Mouse (Mus musculus) C2C12 (cell line): ENCODE measurements around the gene Eral1. TPM values are rescaled to one million over a fixed set of nuclear protein-coding genes. Genes with fewer than 3 reads are reported as not detected.

Experiments used
- H3K27me3 ChIP-seq: one replicate; pipeline ENCODE4 v1.6.1; 2011; ENCODE audit not compliant: control insufficient read depth, insufficient read depth, insufficient read length
- H3K36me3 ChIP-seq: one replicate; pipeline ENCODE4 v1.6.1; 2011; ENCODE audit not compliant: control insufficient read depth, insufficient read depth
- H3K4me3 ChIP-seq: one replicate; pipeline ENCODE4 v1.5.1; 2011; ENCODE audit warnings: mild to moderate bottlenecking, control low read depth; ENCODE audit not compliant: poor library complexity, insufficient read depth, severe bottlenecking
- H3K79me2 ChIP-seq: one replicate; pipeline ENCODE4 v1.6.1; 2011; ENCODE audit not compliant: control insufficient read depth, insufficient read depth
- H3K79me3 ChIP-seq: one replicate; pipeline ENCODE4 v1.6.1; 2011; ENCODE audit warnings: low read depth, control low read depth
- H3ac ChIP-seq: one replicate; pipeline ENCODE3; 2011; ENCODE audit warnings: low read depth; ENCODE audit not compliant: control insufficient read depth, insufficient read length
- CEBPB ChIP-seq: IDR thresholded peaks from one replicate; pipeline ENCODE4 v1.6.1; 2011; ENCODE audit warnings: low read depth, mild to moderate bottlenecking, control low read depth, moderate library complexity
- CTCF ChIP-seq: IDR thresholded peaks from one replicate; pipeline ENCODE4 v1.5.1; 2011; ENCODE audit not compliant: control insufficient read depth, insufficient read depth, insufficient read length
- FOSL1 ChIP-seq: IDR thresholded peaks from one replicate; pipeline ENCODE4 v1.8.0; 2011; ENCODE audit warnings: mild to moderate bottlenecking, low read length; ENCODE audit not compliant: poor library complexity, insufficient read depth, severe bottlenecking
- MAX ChIP-seq: IDR thresholded peaks from one replicate; pipeline ENCODE4 v1.6.1; 2011; ENCODE audit warnings: mild to moderate bottlenecking, control low read depth
- MYOD1 ChIP-seq: IDR thresholded peaks from one replicate; pipeline ENCODE4 v1.6.1; 2011; ENCODE audit warnings: low read depth; ENCODE audit not compliant: control insufficient read depth, insufficient read length
- MYOG ChIP-seq: IDR thresholded peaks from one replicate; pipeline ENCODE4 v1.6.1; 2011; ENCODE audit not compliant: control insufficient read depth, insufficient read length; ENCODE audit errors: extremely low read depth
- USF1 ChIP-seq: IDR thresholded peaks from one replicate; pipeline ENCODE4 v1.6.1; 2011; ENCODE audit warnings: low read depth, mild to moderate bottlenecking, control low read depth, moderate library complexity
- polyA plus RNA-seq: library from polyadenylated mRNA; unstranded; fragments of >200 nt; fragmentation: generic; extraction: Trizol; gene quantifications from one replicate; pipeline ENCODE4 v1.2.1, GENCODE M21; 2012; ENCODE audit warnings: missing spikeins

Gene Eral1
- polyA plus RNA-seq, 1 experiment, result 21.5 TPM

GRCm38 (mm10) chr11:78113616-78114015 is 33.4 kb upstream of the Eral1 start:
- H3K27me3 ChIP-seq, result no peaks in the 10 kb centered on the region
- H3K4me3 ChIP-seq, result no peak overlapping the region
- no peak for TF ChIP-seq CTCF
- TF ChIP-seq MYOD1, result no peak
- no peak for TF ChIP-seq USF1
- no peak for TF ChIP-seq MYOG
- no peak for TF ChIP-seq MAX
- TF ChIP-seq CEBPB, result no peak
- TF ChIP-seq FOSL1, result no peak
- no peaks in the 10 kb centered on the region for H3K36me3 ChIP-seq
- peaks cover 79% of the 10 kb centered on the region for H3K79me3 ChIP-seq
- H3ac ChIP-seq, result no peak overlapping the region
- H3K79me2 ChIP-seq, result peaks cover 98% of the 10 kb centered on the region

GRCm38 (mm10) chr11:78104501-78104900 is 24.3 kb upstream of the Eral1 start:
- H3K79me2 ChIP-seq, result peaks cover 100% of the 10 kb centered on the region
- peaks cover 12% of the 10 kb centered on the region for H3K36me3 ChIP-seq

GRCm38 (mm10) chr11:78102958-78103747 is 23.0 kb upstream of the Eral1 start:
- peaks cover 92% of the 10 kb centered on the region for H3K79me3 ChIP-seq
- no peak overlapping the region for H3K4me3 ChIP-seq
- H3ac ChIP-seq, result no peak overlapping the region
- no peaks in the 10 kb centered on the region for H3K27me3 ChIP-seq
- H3K36me3 ChIP-seq, result peaks cover 18% of the 10 kb centered on the region
- H3K79me2 ChIP-seq, result peaks cover 100% of the 10 kb centered on the region
- no peak for TF ChIP-seq MYOD1
- no peak for TF ChIP-seq CTCF
- no peak for TF ChIP-seq CEBPB
- no peak for TF ChIP-seq FOSL1
- TF ChIP-seq USF1, result no peak
- TF ChIP-seq MAX, result no peak
- TF ChIP-seq MYOG, result no peak

More at GRCm38 (mm10) chr11:78104501-78104900, 24.3 kb upstream of the Eral1 start:
- Histone ChIP-seq H3K4me3 (no peak overlapping the region), H3K79me3 (peaks cover 90% of the 10 kb centered on the region), H3K27me3 (no peaks in the 10 kb centered on the region), H3ac (no peak overlapping the region)
- TF ChIP-seq USF1, result no peak
- no peak for TF ChIP-seq MAX

- no peak overlapping the region for H3ac ChIP-seq
- TF ChIP-seq MYOD1 (no peak), FOSL1 (no peak), CTCF (no peak), CEBPB (no peak), MYOG (no peak), USF1 (no peak), MAX (peak; percentile 62)
- peaks cover 92% of the 10 kb centered on the region for H3K79me3 ChIP-seq
- H3K27me3 ChIP-seq, result no peaks in the 10 kb centered on the region
- H3K36me3 ChIP-seq, result peaks cover 27% of the 10 kb centered on the region
- H3K4me3 ChIP-seq, result no peak overlapping the region
- peaks cover 100% of the 10 kb centered on the region for H3K79me2 ChIP-seq
Measured at GRCm38 (mm10) chr11:78102142-78102541, 22.0 kb upstream of the Eral1 start.

- H3K4me3 ChIP-seq, result no peak overlapping the region
- TF ChIP-seq CTCF (no peak), USF1 (no peak), MYOG (no peak), MYOD1 (no peak), CEBPB (no peak), MAX (no peak), FOSL1 (no peak)
- H3ac ChIP-seq, result no peak overlapping the region
- peaks cover 26% of the 10 kb centered on the region for H3K36me3 ChIP-seq
- H3K79me2 ChIP-seq, result peaks cover 100% of the 10 kb centered on the region
- H3K27me3 ChIP-seq, result no peaks in the 10 kb centered on the region
- H3K79me3 ChIP-seq, result peaks cover 92% of the 10 kb centered on the region
Measured at GRCm38 (mm10) chr11:78100746-78101145, 20.6 kb upstream of the Eral1 start.

GRCm38 (mm10) chr11:78097077-78097476 is 16.9 kb upstream of the Eral1 start:
- Histone ChIP-seq H3K79me3 (peaks cover 68% of the 10 kb centered on the region), H3K79me2 (peaks cover 77% of the 10 kb centered on the region), H3K36me3 (peaks cover 26% of the 10 kb centered on the region), H3K27me3 (no peaks in the 10 kb centered on the region), H3K4me3 (no peak overlapping the region), H3ac (no peak overlapping the region)
- TF ChIP-seq FOSL1, result no peak
- TF ChIP-seq MAX, result no peak
- TF ChIP-seq USF1, result no peak
- TF ChIP-seq CEBPB, result no peak
- TF ChIP-seq MYOD1, result no peak
- TF ChIP-seq MYOG, result no peak
- no peak for TF ChIP-seq CTCF
